Mouse (Mus musculus): ENCODE results near the gene Btbd10. TPM values are rescaled to one million over a fixed set of nuclear protein-coding genes. Genes with fewer than 3 reads are reported as not detected.
A peak's percentile ranks its signal among the peaks of the same experiment; 100 is the strongest.

The Btbd10 gene
- 14.8 and 15.6 TPM in 2 replicates for polyA plus RNA-seq (2014; fragmentation: Nextera tagmentation; extraction: Ambion mirVana)

DNA sequence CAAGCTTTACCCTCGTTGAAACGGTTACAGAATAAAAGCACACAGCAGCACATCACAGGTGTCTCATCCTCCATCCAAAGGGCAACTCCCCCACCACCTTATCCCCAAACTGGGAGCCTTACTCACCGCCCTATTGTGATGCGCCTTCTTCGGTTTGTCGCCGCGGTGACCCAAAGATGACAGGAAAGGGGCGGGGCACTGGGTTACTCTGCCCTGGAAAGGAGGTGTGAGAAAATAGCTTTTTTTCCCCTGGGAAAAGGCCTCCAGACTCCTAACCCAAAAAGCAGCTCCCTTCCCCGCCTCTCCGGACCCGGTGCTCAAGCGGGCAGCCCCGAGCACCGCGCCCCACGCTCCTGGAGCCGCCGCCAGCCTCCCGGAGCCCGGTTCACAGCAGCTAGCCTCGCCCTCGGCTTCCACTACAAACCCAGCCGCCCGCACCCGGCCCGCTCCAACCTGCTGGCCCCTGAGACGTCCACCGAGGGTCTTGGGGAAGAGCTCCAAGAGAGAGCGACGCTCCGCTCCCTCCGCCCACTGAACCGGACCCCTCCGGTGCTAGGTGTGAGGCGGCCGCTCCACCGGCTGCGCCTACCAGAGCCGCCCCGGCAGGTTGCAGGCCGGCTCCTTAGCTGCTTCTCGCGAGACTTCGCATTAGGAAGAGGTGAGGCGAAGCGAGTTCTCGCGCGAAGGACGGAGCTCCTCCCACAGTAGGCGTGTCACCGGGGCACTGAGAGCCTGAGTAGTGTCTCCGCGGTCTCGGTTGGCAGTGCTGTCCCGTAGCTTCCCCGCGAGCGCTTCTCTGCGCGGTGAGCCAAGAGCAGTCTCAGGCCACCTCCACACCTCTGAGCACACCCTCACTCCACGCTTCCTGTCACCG lies at the start of gene Btbd10:
Btbd10 (minus strand) TSS at position 647 of the 874 bp plus-strand sequence.
- peak; percentile 97 for ATAC-seq (replicated peaks; ENCODE audit: low FRiP score)
- WGBS = under 1% methylated on average over 64 of the region's 64 CpGs
- peak within 1 kb of the TSS; percentile 90 for H3K27ac ChIP-seq (ENCODE audit: low read depth, low read length)
- no peaks in the 10 kb centered on the region for H3K9me3 ChIP-seq (ENCODE audit: control insufficient read depth, low read length)
- H3K4me3 ChIP-seq (ENCODE audit: low read depth, low read length) = peak within 1 kb of the TSS; percentile 86
- H3K4me2 ChIP-seq = peak within 1 kb of the TSS; percentile 93
- peak; percentile 96 for DNase-seq (ENCODE audit: low spot score)
- peaks cover 10% of the 10 kb centered on the region for H3K4me1 ChIP-seq (replicated peaks; ENCODE audit: control insufficient read depth, insufficient read depth, low read length)
- H3K9ac ChIP-seq (ENCODE audit: low read depth, low read length) = peak within 1 kb of the TSS; percentile 95
- no peaks in the 10 kb centered on the region for H3K36me3 ChIP-seq (ENCODE audit: control insufficient read depth, insufficient read depth, low read length)
- H3K27me3 ChIP-seq (replicated peaks; ENCODE audit: control insufficient read depth, insufficient read depth, low read length) = no peaks in the 10 kb centered on the region

GRCm38 (mm10) chr7:113416536-113416935 lies 47.3 kb upstream of the Btbd10 start:
- H3K4me1 ChIP-seq (replicated peaks; ENCODE audit: control insufficient read depth, insufficient read depth, low read length) = peaks cover 5% of the 10 kb centered on the region
- no peak for ATAC-seq (replicated peaks; ENCODE audit: low FRiP score)
- WGBS = 91% methylated on average over 1 of the region's 1 CpGs

GRCm38 (mm10) chr7:113415256-113415655 lies 46.1 kb upstream of the Btbd10 start:
- 89% methylated on average over 3 of the region's 3 CpGs for WGBS
- Histone ChIP-seq H3K9ac (ENCODE audit: low read depth, low read length) (no peak overlapping the region), H3K27me3 (replicated peaks; ENCODE audit: control insufficient read depth, insufficient read depth, low read length) (no peaks in the 10 kb centered on the region), H3K36me3 (ENCODE audit: control insufficient read depth, insufficient read depth, low read length) (no peaks in the 10 kb centered on the region), H3K27ac (ENCODE audit: low read depth, low read length) (no peak overlapping the region), H3K4me2 (no peak overlapping the region), H3K9me3 (ENCODE audit: control insufficient read depth, low read length) (no peaks in the 10 kb centered on the region), H3K4me1 (replicated peaks; ENCODE audit: control insufficient read depth, insufficient read depth, low read length) (peaks cover 5% of the 10 kb centered on the region), H3K4me3 (ENCODE audit: low read depth, low read length) (no peak overlapping the region)
- ATAC-seq (replicated peaks; ENCODE audit: low FRiP score) (no peak), DNase-seq (ENCODE audit: low spot score) (no peak)

More at GRCm38 (mm10) chr7:113416536-113416935, 47.3 kb upstream of the Btbd10 start:
- no peak overlapping the region for H3K4me3 ChIP-seq (ENCODE audit: low read depth, low read length)
- no peaks in the 10 kb centered on the region for H3K9me3 ChIP-seq (ENCODE audit: control insufficient read depth, low read length)
- H3K36me3 ChIP-seq (ENCODE audit: control insufficient read depth, insufficient read depth, low read length) = no peaks in the 10 kb centered on the region
- DNase-seq (ENCODE audit: low spot score) = no peak
- H3K27ac ChIP-seq (ENCODE audit: low read depth, low read length) = no peak overlapping the region
- H3K4me2 ChIP-seq = no peak overlapping the region
- no peaks in the 10 kb centered on the region for H3K27me3 ChIP-seq (replicated peaks; ENCODE audit: control insufficient read depth, insufficient read depth, low read length)
- no peak overlapping the region for H3K9ac ChIP-seq (ENCODE audit: low read depth, low read length)

GRCm38 (mm10) chr7:113408712-113409111 lies 39.5 kb upstream of the Btbd10 start:
- Histone ChIP-seq H3K9me3 (ENCODE audit: control insufficient read depth, low read length) (no peaks in the 10 kb centered on the region), H3K27ac (ENCODE audit: low read depth, low read length) (no peak overlapping the region), H3K4me2 (no peak overlapping the region), H3K9ac (ENCODE audit: low read depth, low read length) (no peak overlapping the region; the same call in 1 of the 2 replicates), H3K36me3 (ENCODE audit: control insufficient read depth, insufficient read depth, low read length) (no peaks in the 10 kb centered on the region), H3K4me3 (ENCODE audit: low read depth, low read length) (no peak overlapping the region), H3K4me1 (replicated peaks; ENCODE audit: control insufficient read depth, insufficient read depth, low read length) (no peaks in the 10 kb centered on the region), H3K27me3 (replicated peaks; ENCODE audit: control insufficient read depth, insufficient read depth, low read length) (no peaks in the 10 kb centered on the region)
- ATAC-seq (replicated peaks; ENCODE audit: low FRiP score) = no peak
- 47% methylated on average over 5 of the region's 5 CpGs for WGBS
- no peak for DNase-seq (ENCODE audit: low spot score)

GRCm38 (mm10) chr7:113398083-113398482 lies 28.9 kb upstream of the Btbd10 start:
- no peaks in the 10 kb centered on the region for H3K4me1 ChIP-seq (replicated peaks; ENCODE audit: control insufficient read depth, insufficient read depth, low read length)
- no peak overlapping the region for H3K27ac ChIP-seq (ENCODE audit: low read depth, low read length)
- DNase-seq (ENCODE audit: low spot score) (no peak), ATAC-seq (replicated peaks; ENCODE audit: low FRiP score) (no peak)
- H3K9ac ChIP-seq (ENCODE audit: low read depth, low read length) = no peak overlapping the region
- no peak overlapping the region for H3K4me2 ChIP-seq
- H3K4me3 ChIP-seq (ENCODE audit: low read depth, low read length) = no peak overlapping the region
- H3K9me3 ChIP-seq (ENCODE audit: control insufficient read depth, low read length) = no peaks in the 10 kb centered on the region
- no peaks in the 10 kb centered on the region for H3K36me3 ChIP-seq (ENCODE audit: control insufficient read depth, insufficient read depth, low read length)
- no peaks in the 10 kb centered on the region for H3K27me3 ChIP-seq (replicated peaks; ENCODE audit: control insufficient read depth, insufficient read depth, low read length)

- 73% methylated on average over 4 of the region's 4 CpGs for WGBS
- ATAC-seq (replicated peaks; ENCODE audit: low FRiP score) = no peak
- no peak overlapping the region for H3K4me2 ChIP-seq
Measured at GRCm38 (mm10) chr7:113396661-113397060, 27.5 kb upstream of the Btbd10 start.

DNA sequence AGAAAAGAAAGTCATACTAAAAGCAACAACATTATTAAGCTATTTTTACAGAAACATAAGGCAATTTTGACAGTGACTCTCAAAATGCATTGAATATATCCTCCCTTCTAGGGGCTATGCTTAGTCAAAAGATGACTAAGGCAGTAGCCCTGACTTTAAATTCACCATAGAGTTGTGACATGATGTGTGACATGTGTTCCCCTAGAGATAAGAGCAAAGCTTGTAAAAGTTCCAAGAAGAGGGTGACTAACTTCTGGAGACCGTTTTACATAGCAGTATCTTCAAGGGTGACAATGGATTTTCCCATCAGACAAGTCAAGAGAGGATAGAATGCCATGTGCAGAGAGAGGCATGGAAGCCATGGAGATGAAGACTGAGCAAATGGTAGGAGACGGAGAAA lies 22.4 kb upstream of the Btbd10 start:
- no peaks in the 10 kb centered on the region for H3K9me3 ChIP-seq (ENCODE audit: control insufficient read depth, low read length)
- H3K9ac ChIP-seq (ENCODE audit: low read depth, low read length) = no peak overlapping the region
- 63% methylated on average over 2 of the region's 2 CpGs for WGBS
- no peak for DNase-seq (ENCODE audit: low spot score)
- H3K4me2 ChIP-seq = no peak overlapping the region
- peak; percentile 67; the same call in 1 of the 2 replicates for ATAC-seq (replicated peaks; ENCODE audit: low FRiP score)
- H3K4me1 ChIP-seq (replicated peaks; ENCODE audit: control insufficient read depth, insufficient read depth, low read length) = no peaks in the 10 kb centered on the region
- no peak overlapping the region for H3K27ac ChIP-seq (ENCODE audit: low read depth, low read length)
- no peaks in the 10 kb centered on the region for H3K27me3 ChIP-seq (replicated peaks; ENCODE audit: control insufficient read depth, insufficient read depth, low read length)
- no peaks in the 10 kb centered on the region for H3K36me3 ChIP-seq (ENCODE audit: control insufficient read depth, insufficient read depth, low read length)
- H3K4me3 ChIP-seq (ENCODE audit: low read depth, low read length) = no peak overlapping the region

More at GRCm38 (mm10) chr7:113396661-113397060, 27.5 kb upstream of the Btbd10 start:
- Histone ChIP-seq H3K9me3 (ENCODE audit: control insufficient read depth, low read length) (no peaks in the 10 kb centered on the region), H3K4me1 (replicated peaks; ENCODE audit: control insufficient read depth, insufficient read depth, low read length) (no peaks in the 10 kb centered on the region), H3K36me3 (ENCODE audit: control insufficient read depth, insufficient read depth, low read length) (no peaks in the 10 kb centered on the region), H3K4me3 (ENCODE audit: low read depth, low read length) (no peak overlapping the region), H3K27me3 (replicated peaks; ENCODE audit: control insufficient read depth, insufficient read depth, low read length) (no peaks in the 10 kb centered on the region), H3K27ac (ENCODE audit: low read depth, low read length) (no peak overlapping the region), H3K9ac (ENCODE audit: low read depth, low read length) (no peak overlapping the region)
- DNase-seq (ENCODE audit: low spot score) = no peak

GRCm38 (mm10) chr7:113388470-113388869 lies 19.3 kb upstream of the Btbd10 start, which contains the start of gene Pth:
Pth (minus strand) TSS chr7:113388570.
- Histone ChIP-seq H3K4me2 (no peak within 1 kb of the TSS), H3K27ac (ENCODE audit: low read depth, low read length) (no peak within 1 kb of the TSS), H3K4me1 (replicated peaks; ENCODE audit: control insufficient read depth, insufficient read depth, low read length) (no peaks in the 10 kb centered on the region), H3K9ac (ENCODE audit: low read depth, low read length) (no peak within 1 kb of the TSS), H3K36me3 (ENCODE audit: control insufficient read depth, insufficient read depth, low read length) (no peaks in the 10 kb centered on the region), H3K27me3 (replicated peaks; ENCODE audit: control insufficient read depth, insufficient read depth, low read length) (no peaks in the 10 kb centered on the region), H3K9me3 (ENCODE audit: control insufficient read depth, low read length) (no peaks in the 10 kb centered on the region), H3K4me3 (ENCODE audit: low read depth, low read length) (no peak within 1 kb of the TSS)
- DNase-seq (ENCODE audit: low spot score) = no peak
- no peak for ATAC-seq (replicated peaks; ENCODE audit: low FRiP score)
- WGBS = 90% methylated on average over 2 of the region's 2 CpGs
